Mouse (Mus musculus) CD4-positive, CD25-positive, alpha-beta regulatory T cell, adult 2 months (primary cell): ENCODE measurements around the gene Frmd4a.
"Not testable (repeated sequence)": the region's sequence is repeated elsewhere in the genome, so short reads cannot be mapped to it uniquely, and the experiment has no call there.

Source experiments
- DNase-seq: peaks from one replicate; pipeline ENCODE4 v3.0.0-alpha.2; 2012; ENCODE audit warnings: low read depth, low spot score

The Frmd4a gene

GRCm38 (mm10) chr2:4335881-4336280 lies 318.4 kb downstream of the Frmd4a start:
- DNase-seq: no peak

- not testable (repeated sequence) for DNase-seq
These were observed 320.8 kb downstream of the Frmd4a start for GRCm38 (mm10) chr2:4338290-4338689.

DNA sequence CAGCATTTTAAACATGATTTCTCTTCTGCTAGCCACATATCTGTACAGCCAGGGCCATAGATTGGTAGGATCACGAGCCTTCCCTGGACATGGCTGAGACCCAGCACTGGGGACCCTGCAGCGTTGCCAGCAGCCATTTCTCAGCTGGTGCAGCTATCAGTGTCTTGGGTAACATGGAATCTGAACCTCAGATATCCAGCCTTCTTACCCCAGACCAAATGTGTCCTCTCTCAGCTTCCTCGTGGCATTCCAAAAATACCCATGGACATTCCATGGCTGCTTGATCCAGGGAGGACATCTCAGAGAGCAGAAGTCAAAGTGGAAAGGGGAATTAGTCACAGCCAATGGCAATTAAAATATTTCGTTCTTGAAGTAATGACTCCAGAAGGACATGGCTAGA lies 321.6 kb downstream of the Frmd4a start:
- DNase-seq: no peak

DNA sequence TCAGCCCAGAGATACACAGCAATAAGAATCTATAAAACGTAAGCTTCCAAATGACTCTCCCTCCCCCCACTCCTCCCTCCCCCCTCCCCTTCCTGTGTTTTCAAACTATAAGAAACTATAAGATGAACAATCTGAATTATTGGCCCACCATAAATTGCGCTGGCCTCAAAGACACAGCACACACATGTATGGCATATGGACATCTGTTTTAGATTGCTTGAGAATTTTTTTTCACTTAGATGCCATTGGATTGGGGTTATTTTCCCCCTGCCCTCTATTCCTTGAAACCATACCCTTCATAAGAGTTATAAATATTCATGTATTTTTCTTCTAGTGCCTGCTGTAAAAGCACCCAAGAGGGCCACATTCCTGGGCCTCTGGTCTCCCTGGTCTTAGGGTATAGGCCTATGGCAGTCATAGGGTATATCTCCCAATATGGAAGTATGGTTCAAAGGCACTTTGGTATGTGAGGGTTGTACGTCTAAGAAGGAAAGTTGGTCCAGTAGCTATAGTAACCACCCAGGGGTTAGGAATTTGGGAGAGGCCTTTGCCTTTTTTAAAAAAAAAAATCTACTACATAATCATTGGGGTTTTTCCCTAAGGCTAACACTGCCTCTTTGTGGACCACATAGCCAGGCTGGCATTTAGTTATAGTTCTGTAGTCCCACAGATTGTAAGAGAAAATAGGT lies 322.2 kb downstream of the Frmd4a start:
- DNase-seq: no peak

GRCm38 (mm10) chr2:4340378-4340777 lies 322.9 kb downstream of the Frmd4a start:
- no peak for DNase-seq

GRCm38 (mm10) chr2:4341141-4341540 lies 323.6 kb downstream of the Frmd4a start:
- no peak for DNase-seq

GRCm38 (mm10) chr2:4342005-4342404 lies 324.5 kb downstream of the Frmd4a start:
- no peak for DNase-seq

- no peak for DNase-seq
These were observed 326.9 kb downstream of the Frmd4a start for GRCm38 (mm10) chr2:4344411-4344810.

DNA sequence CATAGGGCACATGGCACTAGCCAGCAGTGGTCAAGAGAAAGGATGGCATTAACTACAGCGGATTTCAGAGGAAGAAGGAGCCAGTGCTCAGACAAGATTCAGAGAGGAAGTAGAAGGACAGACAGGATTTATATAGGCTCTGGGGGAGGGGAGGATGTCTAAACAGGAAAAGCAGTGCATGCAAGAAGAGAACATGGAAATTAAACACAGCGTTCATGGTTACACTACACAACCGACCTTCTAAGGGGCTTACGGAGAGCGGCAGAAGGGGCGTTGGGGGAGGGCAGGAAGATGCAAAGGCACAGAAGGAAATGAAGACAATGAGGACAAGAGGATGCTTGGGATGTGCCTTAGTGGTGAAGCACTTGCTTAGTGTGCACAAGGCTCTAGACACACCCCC lies 328.7 kb downstream of the Frmd4a start:
- no peak for DNase-seq

GRCm38 (mm10) chr2:4346953-4347352 lies 329.4 kb downstream of the Frmd4a start:
- DNase-seq: no peak

DNA sequence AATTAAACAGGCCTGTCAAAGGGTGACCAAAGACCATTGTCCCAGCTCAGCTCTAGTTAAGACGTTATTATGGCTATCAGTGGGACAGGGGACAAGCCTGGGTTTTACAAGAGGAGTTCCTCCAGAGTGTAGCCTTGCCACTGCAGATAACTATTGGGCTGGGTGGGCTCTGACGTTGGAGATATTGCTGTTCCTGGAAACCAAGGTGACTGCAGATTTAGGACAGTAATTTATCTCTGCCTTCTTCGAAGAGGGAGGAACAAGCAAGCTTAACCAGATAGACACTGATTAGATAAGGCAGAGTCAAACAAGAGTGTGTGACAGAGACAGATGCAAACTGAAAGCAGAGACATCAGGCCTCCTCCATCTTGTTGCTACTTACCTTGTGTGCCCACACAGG lies 330.3 kb downstream of the Frmd4a start:
- no peak for DNase-seq

DNA sequence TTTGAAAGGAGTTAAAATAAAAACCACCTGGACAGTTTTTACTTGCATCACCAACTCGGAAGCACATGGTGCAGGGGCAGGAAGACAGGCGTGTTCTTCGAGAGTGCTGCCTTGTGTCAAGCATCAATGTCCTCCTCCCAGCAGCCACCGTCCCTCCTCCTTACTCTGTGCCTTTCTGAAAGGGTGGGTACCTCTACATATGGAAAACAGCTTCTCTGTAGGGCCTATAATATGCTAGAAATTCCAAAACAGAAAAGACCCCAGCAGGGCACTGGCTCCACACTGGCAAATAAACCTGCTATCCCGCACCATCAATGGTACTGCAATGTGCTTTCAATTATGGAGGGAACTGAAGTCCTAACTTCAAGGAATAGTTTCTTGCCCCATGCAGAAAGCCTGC lies 331.0 kb downstream of the Frmd4a start:
- DNase-seq: no peak

DNA sequence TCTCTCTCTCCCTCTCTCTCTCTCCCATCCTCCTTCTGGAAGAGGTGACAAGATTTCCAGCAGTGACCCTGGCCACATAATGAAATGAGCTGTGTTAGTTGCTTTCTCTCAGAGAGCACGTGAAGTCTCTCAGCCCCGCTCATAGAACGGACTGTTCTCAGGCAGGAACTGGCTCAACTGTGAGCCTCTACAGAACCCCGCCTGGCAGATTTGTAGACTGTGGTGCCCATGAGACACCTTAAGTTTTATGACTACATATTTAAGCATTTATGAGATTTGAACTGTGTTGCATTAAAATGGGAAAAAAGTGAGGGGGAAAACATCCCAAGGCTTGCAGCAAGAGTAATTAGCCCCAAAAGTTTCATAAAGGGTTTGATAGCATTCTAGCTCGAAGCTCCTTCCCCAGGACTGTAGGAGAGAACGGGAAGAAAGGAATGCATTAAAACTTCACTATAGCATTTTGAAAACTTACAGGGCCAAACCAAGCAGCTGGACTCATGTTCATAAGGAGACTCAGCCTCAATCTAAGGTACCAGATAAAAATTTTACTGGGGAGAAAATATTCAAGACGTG lies 339.4 kb downstream of the Frmd4a start:
- no peak for DNase-seq

GRCm38 (mm10) chr2:4361981-4362834 lies 344.7 kb downstream of the Frmd4a start:
- no peak for DNase-seq

DNA sequence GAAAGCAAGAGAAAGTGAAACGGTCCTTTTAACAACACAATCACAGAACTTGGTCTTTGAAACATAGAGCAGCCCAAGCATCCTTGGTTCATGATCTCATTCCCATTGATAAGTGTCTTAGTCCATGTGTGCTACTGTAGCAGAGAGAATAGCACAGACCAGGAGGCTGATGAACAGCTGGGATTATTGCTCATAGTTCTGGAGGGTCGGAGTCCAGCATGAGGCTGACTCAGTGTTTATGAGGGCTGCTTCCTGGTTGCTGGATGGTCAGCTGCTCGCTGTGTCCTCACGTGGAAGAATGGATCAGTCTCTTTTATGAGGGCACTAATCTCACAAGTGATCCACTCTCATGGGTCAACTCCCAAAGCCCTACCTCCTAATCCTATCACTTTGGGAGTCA lies 347.4 kb downstream of the Frmd4a start:
- no peak for DNase-seq

- no peak for DNase-seq
These were observed 351.0 kb downstream of the Frmd4a start for GRCm38 (mm10) chr2:4368544-4368943.

DNA sequence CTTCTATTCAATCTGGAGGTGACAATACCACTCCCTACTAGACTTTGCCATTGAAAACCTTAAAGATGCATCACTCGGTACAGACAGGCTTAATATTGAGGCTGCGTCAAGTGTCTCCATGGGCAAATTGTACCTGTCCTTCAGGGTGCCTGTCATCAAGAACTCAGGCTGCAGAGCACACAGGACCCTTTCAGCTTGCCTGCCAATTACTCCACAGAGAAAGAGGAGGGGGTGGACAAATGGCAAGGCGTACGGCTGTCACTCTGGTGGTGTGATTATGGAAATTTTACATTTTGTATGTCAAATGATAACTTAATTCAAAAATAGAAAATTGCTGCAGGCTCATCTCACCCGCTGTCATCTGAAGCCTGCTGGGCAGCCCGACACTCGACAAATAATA lies 353.0 kb downstream of the Frmd4a start:
- DNase-seq: no peak

DNA sequence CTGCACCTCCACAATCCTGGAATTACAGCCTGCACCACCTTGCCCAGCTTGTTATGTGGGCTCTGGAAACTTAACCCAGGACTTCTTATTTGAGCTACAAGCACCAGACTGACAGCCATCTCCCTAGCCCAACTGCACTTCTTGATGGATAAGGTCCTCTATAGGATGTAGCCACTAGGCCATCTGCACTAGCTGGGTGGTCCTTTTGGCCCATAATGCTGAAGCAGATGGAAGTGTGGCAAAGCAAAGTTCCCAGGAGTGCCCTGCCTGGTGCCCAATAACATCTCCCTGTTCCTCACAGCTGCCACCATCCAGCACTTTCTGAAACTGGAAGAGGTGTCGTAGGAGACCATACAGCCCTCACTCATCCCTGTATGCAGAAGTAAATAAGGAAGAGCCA lies 353.8 kb downstream of the Frmd4a start:
- DNase-seq: no peak

DNA sequence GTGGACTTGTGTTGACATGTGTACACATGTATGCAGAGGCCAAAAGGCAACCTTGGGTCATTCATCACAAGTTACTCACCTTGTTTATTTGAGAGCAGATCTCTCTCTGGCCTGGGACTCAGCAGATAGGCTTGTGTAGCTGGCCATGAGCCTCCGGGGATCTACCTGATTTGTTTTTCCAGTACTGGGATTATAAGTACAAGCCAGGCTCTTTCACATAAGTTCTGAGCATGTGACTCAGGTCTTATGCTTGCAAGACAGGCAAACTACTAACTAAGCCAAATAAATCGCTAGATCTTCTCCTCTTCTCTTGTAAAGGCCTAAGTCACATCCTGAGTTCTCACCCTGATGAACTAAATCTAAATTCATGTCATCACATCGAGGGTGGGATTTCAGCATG lies 361.3 kb downstream of the Frmd4a start:
- DNase-seq: no peak

DNA sequence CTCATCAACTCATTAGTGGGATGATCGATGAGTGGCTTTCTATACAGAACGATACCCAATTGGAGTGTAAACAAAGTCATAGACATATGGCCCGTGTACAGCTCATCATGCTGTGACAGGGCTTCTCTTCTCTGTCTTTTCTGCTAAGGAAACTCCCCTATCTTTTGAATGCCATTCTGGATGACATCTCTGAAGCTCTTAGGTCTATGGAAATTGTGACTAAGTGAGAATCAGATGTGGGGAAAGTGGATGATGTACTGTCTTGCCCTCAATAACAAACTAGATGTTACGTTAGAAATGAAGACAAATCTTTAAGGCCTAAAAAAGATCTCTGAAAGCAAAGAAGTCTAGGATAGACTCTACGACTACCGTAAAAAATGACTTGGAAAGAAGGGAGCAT lies 362.9 kb downstream of the Frmd4a start:
- no peak for DNase-seq

DNA sequence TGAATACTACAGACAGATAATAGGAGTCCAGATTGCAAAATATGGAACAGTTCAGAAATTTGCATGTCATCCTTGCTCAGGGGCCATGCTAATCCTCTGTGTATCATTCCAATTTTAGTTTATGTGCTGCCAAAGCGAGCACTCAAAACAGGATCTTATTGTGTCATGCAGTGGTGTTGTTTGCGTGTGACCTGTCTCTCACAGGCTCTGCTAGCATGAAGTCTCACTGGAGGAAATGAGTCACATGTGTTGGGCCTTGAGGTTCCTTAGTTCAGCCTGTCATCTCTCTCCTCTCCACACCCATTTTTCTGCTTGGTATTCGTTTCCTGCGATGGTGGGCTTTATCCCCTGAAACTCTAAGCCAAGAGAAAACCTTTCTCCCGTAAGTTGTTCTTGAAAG lies 363.4 kb downstream of the Frmd4a start:
- DNase-seq: no peak

- no peak for DNase-seq
These were observed 369.0 kb downstream of the Frmd4a start for GRCm38 (mm10) chr2:4386468-4386867.

DNA sequence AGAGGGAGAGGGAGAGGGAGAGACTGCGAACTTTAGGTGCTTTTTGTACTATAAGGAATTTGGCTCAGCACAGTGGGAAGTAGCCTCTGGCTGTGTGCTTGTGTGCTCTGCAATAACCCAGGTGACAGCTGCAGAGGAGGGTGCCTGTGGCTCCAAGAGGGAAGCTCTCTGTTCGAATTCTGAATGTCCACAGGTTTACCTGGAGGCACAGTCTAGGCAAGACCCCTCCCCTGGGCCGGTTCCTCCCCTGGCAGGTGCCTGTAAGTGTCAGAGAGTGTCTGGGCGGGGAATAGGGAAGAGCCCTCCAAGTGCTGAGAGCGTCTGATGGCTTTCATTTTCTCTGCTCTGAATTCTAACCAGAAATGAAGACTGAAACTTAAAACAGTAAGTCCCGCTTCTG lies 371.8 kb downstream of the Frmd4a start:
- DNase-seq: no peak
